Mouse (Mus musculus): ENCODE data around the gene Myo1b. TPM values are rescaled to one million over a fixed set of nuclear protein-coding genes. Genes with fewer than 3 reads are reported as not detected.
"Not testable (repeated sequence)": the region's sequence is repeated elsewhere in the genome, so short reads cannot be mapped to it uniquely, and the experiment has no call there.

Gene Myo1b
- total RNA-seq, 2 experiments from 2014 or later, result 62.5 to 74.8 TPM

DNA sequence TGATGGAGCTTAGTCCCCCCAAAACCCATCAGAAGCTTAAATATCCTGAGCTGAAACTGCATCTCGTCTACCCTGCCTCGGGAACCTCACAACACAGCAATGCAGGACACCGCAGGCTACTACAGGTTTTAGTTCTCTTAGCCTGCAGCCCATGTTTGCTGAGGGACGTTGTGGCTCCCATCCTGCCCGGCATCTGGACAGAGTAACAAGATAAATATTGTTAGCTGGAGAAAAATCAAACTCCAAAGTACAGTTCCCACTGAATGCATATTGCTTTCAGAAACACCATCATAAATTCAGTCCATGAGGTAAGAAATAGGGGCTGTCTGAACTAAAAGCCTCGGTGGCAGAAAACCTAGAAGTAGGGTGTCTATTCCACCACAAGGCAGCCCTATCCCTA is 10.8 kb downstream of the Myo1b start:
- no peak for DNase-seq
- intact Hi-C loops (cut with DNase I), result no loop called here

DNA sequence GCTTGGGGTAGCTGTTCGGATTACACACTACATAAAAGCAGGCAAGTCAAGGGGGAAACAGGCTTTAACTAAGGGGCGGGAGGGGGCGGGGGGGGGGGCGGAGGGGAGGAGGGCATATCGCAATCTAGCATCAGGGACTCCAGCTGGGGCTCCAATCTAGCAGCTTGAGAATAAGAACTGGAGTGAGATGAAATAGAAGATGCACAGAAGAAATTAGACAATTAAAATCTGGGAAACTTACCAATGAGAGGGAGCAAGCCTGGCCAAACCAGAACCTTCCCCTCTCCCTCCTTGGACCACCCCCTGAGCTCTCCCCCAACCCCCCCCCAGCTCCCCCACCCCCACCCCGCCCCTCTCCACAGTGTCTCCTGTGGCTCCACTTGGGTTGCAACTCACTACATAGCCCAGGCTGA is 18.7 kb downstream of the Myo1b start:
- intact Hi-C loops (cut with DNase I), result no loop called here

DNA sequence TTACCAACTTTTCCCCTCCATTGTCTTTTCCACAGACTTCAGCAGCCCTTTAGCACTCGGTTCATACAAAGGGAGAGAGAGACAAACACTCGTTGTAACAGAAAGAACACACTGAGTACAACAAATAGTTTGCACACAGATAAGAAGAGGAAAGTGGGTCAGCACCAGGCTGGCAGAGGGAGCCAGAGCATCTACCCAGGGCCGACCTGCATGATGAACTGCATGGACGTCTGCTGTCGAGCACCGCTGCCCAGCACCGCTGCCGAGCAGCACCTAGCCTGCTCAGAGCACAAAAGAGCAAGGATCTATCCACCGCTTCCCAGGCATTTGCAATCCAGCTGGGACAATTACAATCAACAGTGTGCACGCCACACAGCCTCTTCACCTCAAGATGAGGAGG is 19.9 kb downstream of the Myo1b start:
- intact Hi-C loops (cut with DNase I), result loop anchor here (2.0 kb wide), 1 partner anchor 19 kb away; no protein-coding TSS in a partner anchor
- DNase-seq, result no peak

More for the DNA sequence above, 18.7 kb downstream of the Myo1b start:
- no peak for DNase-seq

DNA sequence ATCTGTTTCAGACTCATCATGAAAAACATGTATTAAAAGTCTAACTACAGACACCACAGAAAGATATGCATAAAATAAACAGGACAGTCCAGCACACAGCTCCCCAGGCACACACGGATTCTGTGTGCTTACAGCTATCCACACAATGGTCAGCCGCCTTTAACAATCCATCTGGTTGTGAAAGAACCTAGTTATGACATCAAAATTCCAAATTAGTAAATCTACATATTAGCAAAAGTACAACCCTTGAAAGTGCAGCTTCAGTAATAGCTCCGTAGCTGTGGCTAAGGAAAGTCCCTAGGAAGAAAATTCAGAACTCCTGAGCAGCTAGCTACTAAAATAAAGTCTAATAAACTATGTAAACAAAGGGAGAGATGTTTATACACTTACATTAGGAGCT is 21.1 kb downstream of the Myo1b start:
- no peak for DNase-seq
- intact Hi-C loops (cut with DNase I), result loop anchor here (2.0 kb wide), 1 partner anchor 20 kb away; no protein-coding TSS in a partner anchor

DNA sequence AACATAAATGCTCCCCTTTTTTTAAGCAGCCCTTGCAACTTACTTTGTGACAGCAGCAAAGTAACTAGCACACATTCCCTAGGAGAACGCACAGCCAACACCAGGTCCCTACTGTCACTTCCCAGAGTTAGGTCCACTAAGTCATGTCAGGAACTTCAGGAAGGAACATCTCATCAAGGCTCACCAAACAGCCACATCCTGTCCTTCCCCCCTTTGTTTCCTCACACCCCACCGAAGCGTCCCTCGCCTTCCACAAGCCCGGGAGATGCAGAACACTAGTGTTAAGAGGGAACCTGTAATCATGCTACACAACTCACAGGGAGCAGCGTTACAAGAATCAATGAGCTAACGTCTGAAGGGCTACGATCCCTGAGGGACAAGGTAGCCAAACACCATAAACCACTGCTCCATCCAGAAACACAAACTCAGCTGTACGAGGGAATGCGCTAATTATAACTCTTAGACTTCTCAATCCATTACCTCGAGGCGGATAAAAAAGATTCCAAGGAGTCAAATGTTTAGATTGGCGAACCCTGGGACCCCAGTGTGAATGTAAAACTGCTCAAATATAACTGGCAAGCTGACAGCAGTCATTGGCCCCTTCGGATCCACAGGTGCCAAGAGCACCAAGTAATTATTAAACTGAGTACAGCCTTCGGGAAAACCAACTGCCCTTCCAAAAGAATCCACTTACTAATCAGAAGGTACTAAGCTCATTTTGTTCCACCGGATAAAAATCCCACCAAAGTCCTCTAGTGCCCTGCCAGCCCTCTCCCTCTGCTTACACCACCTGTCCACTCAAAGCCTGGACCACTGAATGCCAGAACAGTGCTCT is 22.1 kb downstream of the Myo1b start:
- DNase-seq, result peak in 1 of 2 experiments; percentile 24
- intact Hi-C loops (cut with DNase I), result loop anchor here (2.0 kb wide), 2 partner anchors 15 to 21 kb away; no protein-coding TSS in a partner anchor

- DNase-seq, result no peak
- intact Hi-C loops (cut with DNase I), result loop anchor here (2.0 kb wide), 1 partner anchor 17 kb away; no protein-coding TSS in a partner anchor
These were observed 23.9 kb downstream of the Myo1b start for GRCm38 (mm10) chr1:51892005-51892404.

- intact Hi-C loops (cut with DNase I), result no loop called here
- DNase-seq, result no peak
These were observed 27.6 kb downstream of the Myo1b start for GRCm38 (mm10) chr1:51888046-51888813.

GRCm38 (mm10) chr1:51885356-51885983 is 30.4 kb downstream of the Myo1b start:
- intact Hi-C loops (cut with DNase I), result no loop called here
- DNase-seq, result no peak

DNA sequence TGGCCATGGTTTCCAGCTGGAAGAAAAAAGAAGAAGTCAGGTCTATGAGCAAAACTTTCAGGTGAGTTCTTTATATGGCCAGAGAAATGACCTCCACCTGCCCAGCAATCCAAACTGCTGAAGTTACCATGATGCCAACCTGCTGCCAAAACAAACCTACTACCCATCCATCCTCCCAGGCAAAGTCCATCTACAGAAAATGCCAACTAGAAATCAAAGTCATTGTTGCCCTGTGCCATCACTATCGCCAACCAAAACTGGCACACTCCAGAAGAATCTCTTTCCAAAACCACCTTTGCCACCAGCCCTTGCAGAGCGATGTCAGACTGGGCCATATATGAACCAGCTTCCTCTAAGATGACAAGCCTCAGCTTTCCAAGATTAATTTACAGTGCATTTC is 32.7 kb downstream of the Myo1b start:
- no peak for DNase-seq
- intact Hi-C loops (cut with DNase I), result no loop called here

DNA sequence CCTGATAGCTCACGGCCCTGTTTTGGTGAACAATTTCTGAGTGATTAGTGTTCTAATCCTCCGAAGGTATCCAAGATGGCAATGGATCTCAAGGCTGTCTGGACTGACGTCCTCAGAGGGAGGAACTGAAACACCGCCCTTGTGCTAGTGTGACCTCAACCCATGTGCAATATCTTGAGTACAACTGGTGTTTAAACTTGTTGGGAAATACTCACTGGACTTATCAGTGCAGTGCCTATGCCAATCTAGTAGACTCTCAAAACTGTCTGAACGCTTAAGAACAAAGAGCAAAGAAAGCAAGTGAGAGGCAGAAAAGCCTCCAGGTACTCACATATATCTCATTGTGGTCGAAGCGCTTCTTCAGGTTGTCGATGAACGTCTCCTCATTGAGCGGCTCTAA is 33.1 kb downstream of the Myo1b start:
- DNase-seq, result no peak
- intact Hi-C loops (cut with DNase I), result no loop called here

GRCm38 (mm10) chr1:51879927-51880814 is 35.7 kb downstream of the Myo1b start:
- DNase-seq, result no peak
- intact Hi-C loops (cut with DNase I), result loop anchor here (5.0 kb wide), 1 partner anchor 32 kb away; no protein-coding TSS in a partner anchor

GRCm38 (mm10) chr1:51879333-51879770 is 36.5 kb downstream of the Myo1b start:
- peak; percentile 64 to 66 for DNase-seq
- intact Hi-C loops (cut with DNase I), result loop anchor here (5.0 kb wide), 1 partner anchor 33 kb away; no protein-coding TSS in a partner anchor

GRCm38 (mm10) chr1:51875462-51876225 is 40.2 kb downstream of the Myo1b start:
- intact Hi-C loops (cut with DNase I), result loop anchor here (5.0 kb wide), 1 partner anchor 37 kb away; no protein-coding TSS in a partner anchor
- no peak for DNase-seq

DNA sequence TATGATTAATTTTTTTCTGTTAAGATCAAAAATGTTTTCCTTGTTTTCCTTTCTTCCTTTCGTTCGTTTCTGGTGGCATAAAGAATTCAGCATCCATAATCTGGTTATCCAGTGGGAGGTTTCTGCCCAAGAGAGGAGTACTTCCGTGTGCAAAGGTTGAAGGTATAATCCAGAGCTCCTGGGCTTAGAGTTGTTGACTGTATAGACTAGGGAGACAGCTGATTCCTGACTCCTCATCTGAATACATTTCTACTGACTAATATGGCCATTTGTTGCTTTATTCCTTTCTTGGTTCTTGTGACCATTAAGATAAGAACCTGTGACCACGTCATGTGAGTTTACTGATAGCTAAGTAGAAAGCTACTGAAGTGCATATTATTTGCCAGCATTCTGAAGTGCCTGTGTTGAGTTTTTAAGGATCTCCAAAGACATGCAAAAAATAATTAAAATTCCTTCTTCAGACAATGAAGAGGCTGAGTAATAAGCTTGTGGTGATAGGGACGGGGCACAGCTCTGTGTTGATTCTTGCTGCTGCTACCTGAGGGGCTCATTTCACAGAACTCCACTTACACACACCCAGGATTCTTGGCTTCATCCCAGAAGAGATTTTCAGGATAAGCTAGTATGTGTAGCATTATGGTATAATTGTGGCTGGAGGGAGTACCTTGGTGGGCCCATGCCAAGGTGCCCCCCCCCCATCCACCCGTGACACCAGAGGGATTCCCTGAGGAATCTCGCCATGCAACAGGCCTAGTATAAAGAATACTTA is 43.2 kb downstream of the Myo1b start:
- no peak for DNase-seq
- intact Hi-C loops (cut with DNase I), result no loop called here

DNA sequence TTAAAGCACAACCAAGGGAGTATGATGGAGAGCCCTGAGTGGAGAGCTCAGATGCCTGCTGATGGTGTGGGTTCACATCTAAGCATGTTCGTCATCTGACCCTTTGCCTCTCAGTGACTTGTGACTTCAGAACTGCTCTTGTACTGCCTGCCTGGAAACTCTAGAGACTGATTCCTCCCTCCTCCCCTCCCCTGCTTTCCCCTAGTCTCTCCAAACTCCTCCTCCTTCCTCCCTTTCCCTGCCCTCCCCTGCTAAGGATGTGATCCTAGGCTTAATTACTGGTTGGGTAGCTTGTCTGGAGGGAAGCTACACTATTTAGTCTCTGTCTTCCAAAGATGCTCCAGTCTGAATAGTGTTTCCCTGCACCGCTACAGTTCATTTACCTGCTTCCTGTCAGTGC is 44.6 kb downstream of the Myo1b start:
- DNase-seq; intact Hi-C loops (cut with DNase I): not testable (repeated sequence)

- intact Hi-C loops (cut with DNase I), result no loop called here
- DNase-seq, result peak in 1 of 2 experiments; percentile 30
These were observed 52.9 kb downstream of the Myo1b start for GRCm38 (mm10) chr1:51862828-51863421.

- no peak for DNase-seq
- intact Hi-C loops (cut with DNase I), result no loop called here
These were observed 55.0 kb downstream of the Myo1b start for GRCm38 (mm10) chr1:51860837-51861236.

- DNase-seq, result no peak
- intact Hi-C loops (cut with DNase I), result no loop called here
These were observed 58.9 kb downstream of the Myo1b start for GRCm38 (mm10) chr1:51856946-51857345.

All from heart, postnatal 10 days (tissue).